Mouse (Mus musculus): ENCODE results near the gene Olfr372. TPM values are rescaled to one million over a fixed set of nuclear protein-coding genes. Genes with fewer than 3 reads are reported as not detected.
"Not testable (repeated sequence)": the region's sequence is repeated elsewhere in the genome, so short reads cannot be mapped to it uniquely, and the experiment has no call there.

The Olfr372 gene
- total RNA-seq, 1 experiment, result not detected

- Histone ChIP-seq H3K4me3 (ENCODE audit: insufficient read depth in 1 of 2, low read depth in 1 of 2, low read length in 2 of 2, poor library complexity in 1 of 2, severe bottlenecking in 1 of 2) (no peak overlapping the region), H3K36me3 (ENCODE audit: control insufficient read depth, insufficient read depth, low read length, poor library complexity, severe bottlenecking) (no peaks in the 10 kb centered on the region), H3K9ac (ENCODE audit: insufficient read depth, low read depth, low read length, poor library complexity, severe bottlenecking) (no peak overlapping the region), H3K4me1 (ENCODE audit: control insufficient read depth in 2 of 2, insufficient read depth in 2 of 2, low read length in 2 of 2, poor library complexity in 1 of 2) (no peaks in the 10 kb centered on the region), H3K9me3 (ENCODE audit: control insufficient read depth, insufficient read depth, low read depth, low read length) (no peaks in the 10 kb centered on the region), H3K27ac (ENCODE audit: insufficient read depth, low read depth, low read length, poor library complexity, severe bottlenecking) (no peak overlapping the region)
- in situ Hi-C loops (cut with MboI; ENCODE audit: low sequenced_read_pairs in 2 of 2, unreplicated experiment in 2 of 2), result no loop called here
- TF ChIP-seq ZNF384 (IDR thresholded peaks at IDR 0.05; ENCODE audit: low read depth, low read length) (no peak), MAFK (IDR thresholded peaks at IDR 0.05; ENCODE audit: insufficient read depth, low read depth, low read length) (no peak), HCFC1 (IDR thresholded peaks at IDR 0.05; ENCODE audit: borderline replicate concordance, insufficient read depth, low read length) (no peak)
- DNase-seq (ENCODE audit: low read depth, low spot score), result no peak
Measured at GRCm38 (mm10) chr8:72084744-72085143, 43.7 kb downstream of the Olfr372 start.

- in situ Hi-C loops (cut with MboI; ENCODE audit: low sequenced_read_pairs in 2 of 2, unreplicated experiment in 2 of 2); H3K9me3 ChIP-seq (ENCODE audit: control insufficient read depth, insufficient read depth, low read depth, low read length); H3K4me1 ChIP-seq (ENCODE audit: control insufficient read depth in 2 of 2, insufficient read depth in 2 of 2, low read length in 2 of 2, poor library complexity in 1 of 2); H3K27ac ChIP-seq (ENCODE audit: insufficient read depth, low read depth, low read length, poor library complexity, severe bottlenecking); H3K4me3 ChIP-seq (ENCODE audit: insufficient read depth in 1 of 2, low read depth in 1 of 2, low read length in 2 of 2, poor library complexity in 1 of 2, severe bottlenecking in 1 of 2); H3K9ac ChIP-seq (ENCODE audit: insufficient read depth, low read depth, low read length, poor library complexity, severe bottlenecking); H3K36me3 ChIP-seq (ENCODE audit: control insufficient read depth, insufficient read depth, low read length, poor library complexity, severe bottlenecking): not testable (repeated sequence)
- TF ChIP-seq ZC3H11A (IDR thresholded peaks at IDR 0.05; ENCODE audit: borderline replicate concordance, low read depth, low read length), result peak; percentile 49; the same call in 1 of the 2 replicates
- DNase-seq (ENCODE audit: low read depth, low spot score), result peak; percentile 13
Measured at GRCm38 (mm10) chr8:72087611-72088010, 46.6 kb downstream of the Olfr372 start.

- H3K27ac ChIP-seq (ENCODE audit: insufficient read depth, low read depth, low read length, poor library complexity, severe bottlenecking); H3K4me1 ChIP-seq (ENCODE audit: control insufficient read depth in 2 of 2, insufficient read depth in 2 of 2, low read length in 2 of 2, poor library complexity in 1 of 2); in situ Hi-C loops (cut with MboI; ENCODE audit: low sequenced_read_pairs in 2 of 2, unreplicated experiment in 2 of 2); H3K4me3 ChIP-seq (ENCODE audit: insufficient read depth in 1 of 2, low read depth in 1 of 2, low read length in 2 of 2, poor library complexity in 1 of 2, severe bottlenecking in 1 of 2); H3K36me3 ChIP-seq (ENCODE audit: control insufficient read depth, insufficient read depth, low read length, poor library complexity, severe bottlenecking); H3K9ac ChIP-seq (ENCODE audit: insufficient read depth, low read depth, low read length, poor library complexity, severe bottlenecking); H3K9me3 ChIP-seq (ENCODE audit: control insufficient read depth, insufficient read depth, low read depth, low read length); DNase-seq (ENCODE audit: low read depth, low spot score): not testable (repeated sequence)
Measured at GRCm38 (mm10) chr8:72096721-72097120, 55.7 kb downstream of the Olfr372 start.

GRCm38 (mm10) chr8:72099377-72100103 is 58.5 kb downstream of the Olfr372 start:
- H3K27ac ChIP-seq (ENCODE audit: insufficient read depth, low read depth, low read length, poor library complexity, severe bottlenecking); H3K4me3 ChIP-seq (ENCODE audit: insufficient read depth in 1 of 2, low read depth in 1 of 2, low read length in 2 of 2, poor library complexity in 1 of 2, severe bottlenecking in 1 of 2); H3K36me3 ChIP-seq (ENCODE audit: control insufficient read depth, insufficient read depth, low read length, poor library complexity, severe bottlenecking); H3K4me1 ChIP-seq (ENCODE audit: control insufficient read depth in 2 of 2, insufficient read depth in 2 of 2, low read length in 2 of 2, poor library complexity in 1 of 2); H3K9me3 ChIP-seq (ENCODE audit: control insufficient read depth, insufficient read depth, low read depth, low read length); H3K9ac ChIP-seq (ENCODE audit: insufficient read depth, low read depth, low read length, poor library complexity, severe bottlenecking); in situ Hi-C loops (cut with MboI; ENCODE audit: low sequenced_read_pairs in 2 of 2, unreplicated experiment in 2 of 2): not testable (repeated sequence)
- DNase-seq (ENCODE audit: low read depth, low spot score), result peak; percentile 53

- in situ Hi-C loops (cut with MboI; ENCODE audit: low sequenced_read_pairs in 2 of 2, unreplicated experiment in 2 of 2), result no loop called here
- DNase-seq (ENCODE audit: low read depth, low spot score), result no peak
- no peak overlapping the region for H3K27ac ChIP-seq (ENCODE audit: insufficient read depth, low read depth, low read length, poor library complexity, severe bottlenecking)
- no peaks in the 10 kb centered on the region for H3K36me3 ChIP-seq (ENCODE audit: control insufficient read depth, insufficient read depth, low read length, poor library complexity, severe bottlenecking)
- H3K9ac ChIP-seq (ENCODE audit: insufficient read depth, low read depth, low read length, poor library complexity, severe bottlenecking), result no peak overlapping the region
- no peaks in the 10 kb centered on the region for H3K4me1 ChIP-seq (ENCODE audit: control insufficient read depth in 2 of 2, insufficient read depth in 2 of 2, low read length in 2 of 2, poor library complexity in 1 of 2)
- TF ChIP-seq CHD2 (IDR thresholded peaks at IDR 0.05; ENCODE audit: low read depth, low read length) (no peak), MAFK (IDR thresholded peaks at IDR 0.05; ENCODE audit: insufficient read depth, low read depth, low read length) (no peak), ZC3H11A (IDR thresholded peaks at IDR 0.05; ENCODE audit: borderline replicate concordance, low read depth, low read length) (no peak), HCFC1 (IDR thresholded peaks at IDR 0.05; ENCODE audit: borderline replicate concordance, insufficient read depth, low read length) (no peak), ZNF384 (IDR thresholded peaks at IDR 0.05; ENCODE audit: low read depth, low read length) (no peak)
- no peaks in the 10 kb centered on the region for H3K9me3 ChIP-seq (ENCODE audit: control insufficient read depth, insufficient read depth, low read depth, low read length)
- no peak overlapping the region for H3K4me3 ChIP-seq (ENCODE audit: insufficient read depth in 1 of 2, low read depth in 1 of 2, low read length in 2 of 2, poor library complexity in 1 of 2, severe bottlenecking in 1 of 2)
Measured at GRCm38 (mm10) chr8:72105165-72105564, 64.1 kb downstream of the Olfr372 start.

All from ES-E14 (cell line).